7 mouse cellular contexts compared by ENCODE assay signal in genomic region chr5:79059805-79060204, GRCm38 (mm10).
DNase-seq lines count a peak whose midpoint lies in the region; ATAC-seq and TF ChIP-seq lines count a peak whose summit lies in the region.
"Not testable (repeated sequence)": the region's sequence is repeated elsewhere in the genome, so short reads cannot be mapped to it uniquely, and the experiment has no call there.

No protein-coding gene starts in this region.

- not testable (repeated sequence) for H3K4me2 ChIP-seq in lung, embryonic 14.5 days

- not testable (repeated sequence) for H3K9me3 ChIP-seq in lung, embryonic 14.5 days (ENCODE audit: low read depth, low read length)

- not testable (repeated sequence) for TF ChIP-seq CTCF in lung, embryonic 14.5 days (IDR thresholded peaks at IDR 0.05; ENCODE audit: low read depth)

- not testable (repeated sequence) for H3K27me3 ChIP-seq in lung, embryonic 14.5 days (ENCODE audit: insufficient read depth, low read length)

- not testable (repeated sequence) for H3K4me3 ChIP-seq in lung, embryonic 14.5 days (ENCODE audit: low read depth, low read length)

- not testable (repeated sequence) for H3K27ac ChIP-seq in lung, embryonic 14.5 days (ENCODE audit: low read depth)

- 35% methylated on average over 2 of the region's 2 CpGs for WGBS in lung, embryonic 14.5 days

- not testable (repeated sequence) for H3K9ac ChIP-seq in lung, embryonic 14.5 days

- ATAC-seq in lung, embryonic 14.5 days (ENCODE audit: insufficient read depth) = peak; percentile 62

- H3K36me3 ChIP-seq in lung, embryonic 14.5 days (ENCODE audit: insufficient read depth) = not testable (repeated sequence)

- peak; percentile 52 for DNase-seq in 416B (ENCODE audit: low read depth)
- peak; percentile 5 for DNase-seq in embryo, embryonic 11.5 days (ENCODE audit: low read depth, low spot score)
- peak; percentile 26 for DNase-seq in forelimb bud, embryonic 11.5 days (ENCODE audit: low read depth, low spot score)
- peak; percentile 57 for DNase-seq in kidney, postnatal 10 days
- peak; percentile 70 for DNase-seq in lung, embryonic 14.5 days
- peak; percentile 20 for DNase-seq in lung, postnatal 14 days
- peak; percentile 40 for DNase-seq in mesoderm, embryonic 11.5 days (ENCODE audit: low read depth, low spot score)

- not testable (repeated sequence) for H3K4me1 ChIP-seq in lung, embryonic 14.5 days (ENCODE audit: insufficient read depth)

Comparison
In these comparisons a context has a peak if more than half of its experiments do, and no peak if none do; other contexts are left out.
1. DNase-seq: peak in every context shown above with its lines; median percentile 70 in lung, embryonic 14.5 days; 57 in kidney, postnatal 10 days; 52 in 416B; 40 in mesoderm, embryonic 11.5 days; 26 in forelimb bud, embryonic 11.5 days; 20 in lung, postnatal 14 days; 5 in embryo, embryonic 11.5 days.